Mouse (Mus musculus): Measurements from ENCODE around the gene Ppil6.

Gene Ppil6

GRCm38 (mm10) chr10:41536714-41537113 is 46.5 kb downstream of the Ppil6 start:
- no peak for DNase-seq

- DNase-seq: no peak
Measured at GRCm38 (mm10) chr10:41537226-41537982, 47.2 kb downstream of the Ppil6 start.

- DNase-seq: no peak
Measured at GRCm38 (mm10) chr10:41537983-41538330, 47.7 kb downstream of the Ppil6 start.

DNA sequence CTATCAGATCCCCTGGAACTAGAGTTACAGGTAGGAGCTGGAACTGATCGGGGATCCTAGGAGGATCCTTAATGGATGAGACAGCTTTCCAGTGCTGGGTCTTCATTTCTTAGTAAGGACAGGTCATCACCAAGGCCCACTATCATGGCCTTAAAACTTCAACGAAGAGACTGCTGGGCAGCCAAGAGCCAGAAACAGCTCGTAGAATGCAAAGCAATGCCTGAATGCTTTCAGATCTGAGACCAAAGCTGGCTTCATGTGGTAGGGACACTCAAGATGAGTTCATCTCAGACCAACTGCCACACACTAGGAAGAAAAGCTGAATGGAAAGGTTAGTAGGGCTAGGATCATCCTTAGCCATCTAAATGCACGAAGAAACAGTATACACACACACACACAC is 48.7 kb downstream of the Ppil6 start:
- no peak for DNase-seq

DNA sequence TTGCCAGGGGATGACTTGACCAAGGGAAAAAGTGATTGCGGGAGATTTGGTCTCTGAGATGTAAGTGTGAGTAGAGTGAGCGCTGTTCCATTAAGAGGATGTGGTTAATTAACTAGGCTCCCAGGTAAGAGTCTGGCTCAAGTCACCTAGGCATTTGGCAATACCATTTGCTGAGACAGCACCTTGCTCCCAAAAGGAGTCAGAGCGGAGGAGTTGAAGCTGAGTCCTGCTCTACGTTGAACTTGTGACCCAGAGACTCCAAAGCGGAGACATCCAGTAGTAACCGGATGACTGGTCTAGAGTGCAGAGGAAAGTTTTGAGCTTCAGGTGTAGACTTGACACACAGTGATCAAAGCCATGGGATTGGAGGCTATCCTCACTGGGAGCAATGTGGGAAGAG is 51.8 kb downstream of the Ppil6 start:
- DNase-seq: no peak

DNA sequence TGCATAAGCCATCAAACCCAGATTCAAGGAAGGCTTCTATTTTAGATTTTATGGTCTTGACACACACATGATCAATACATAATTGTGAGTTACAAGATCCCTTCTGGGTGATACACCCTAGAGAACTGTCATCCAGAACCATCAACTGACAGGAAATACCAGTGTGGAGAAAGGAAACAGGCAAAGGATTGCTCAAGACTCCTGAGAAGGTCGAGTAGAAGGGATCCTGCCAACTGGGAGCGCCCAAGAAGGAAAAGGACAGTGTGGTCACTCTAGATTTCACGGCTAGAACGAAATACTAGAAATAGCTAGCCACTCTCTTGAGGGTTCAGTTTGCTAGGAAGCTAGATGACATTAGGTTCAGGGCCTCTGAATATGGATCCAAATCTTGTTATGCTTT is 53.2 kb downstream of the Ppil6 start:
- no peak for DNase-seq

DNA sequence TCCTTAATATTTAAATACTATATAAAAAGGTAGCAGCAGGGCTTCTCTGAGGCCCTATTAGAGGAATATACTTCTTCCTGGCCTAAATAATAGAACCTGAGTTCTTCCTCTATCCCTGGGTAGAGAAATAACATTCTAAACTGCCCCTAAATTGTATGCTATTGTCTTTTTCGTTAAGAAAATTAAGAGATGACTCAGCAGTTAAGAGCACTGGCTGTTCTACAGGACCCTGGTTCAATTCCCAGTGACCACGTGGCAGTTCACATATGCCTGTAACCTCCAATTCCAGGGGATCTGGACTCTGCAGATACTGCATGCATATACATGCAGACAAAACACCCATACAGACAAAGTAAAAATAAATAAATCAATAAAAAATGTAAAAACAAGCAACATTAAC is 53.6 kb downstream of the Ppil6 start:
- no peak for DNase-seq

- DNase-seq: no peak
Measured at GRCm38 (mm10) chr10:41544481-41545190, 54.4 kb downstream of the Ppil6 start.

- no peak for DNase-seq
Measured at GRCm38 (mm10) chr10:41545224-41545755, 55.1 kb downstream of the Ppil6 start.

DNA sequence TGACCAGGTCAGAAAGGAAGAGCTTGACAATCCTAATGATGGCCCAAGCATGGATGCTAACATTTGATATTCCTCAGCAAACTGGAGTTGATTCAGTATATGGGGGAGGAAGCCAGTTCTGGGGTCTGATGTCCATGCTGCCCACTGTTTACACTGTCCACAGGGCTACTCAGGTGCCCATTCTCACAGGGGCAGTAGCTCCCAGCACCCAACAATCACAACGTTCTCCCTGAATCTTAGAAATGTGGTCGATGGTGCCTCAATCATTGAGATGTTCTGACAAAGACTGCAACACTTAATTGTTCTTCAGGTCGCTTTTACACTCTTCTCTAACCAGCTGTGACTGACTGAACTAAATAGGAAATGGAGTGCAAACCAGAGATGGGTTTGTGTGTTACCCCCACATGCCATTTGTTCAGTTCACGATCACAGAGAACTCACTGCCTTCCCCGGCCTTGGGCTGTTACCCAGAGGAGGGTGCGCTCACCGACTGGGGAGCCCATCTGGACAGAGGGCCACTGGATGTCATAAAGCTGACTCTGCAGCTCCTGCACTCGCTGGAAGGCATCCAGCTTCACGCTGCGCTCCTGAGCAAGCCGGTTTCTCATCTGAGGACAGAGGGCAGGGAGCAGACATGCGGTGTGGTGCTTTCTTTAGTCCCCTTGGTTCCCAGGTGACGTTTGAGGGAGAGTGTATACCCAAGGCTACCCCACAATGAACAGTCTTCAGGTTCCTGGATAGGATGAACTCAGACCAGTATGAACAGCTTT is 56.3 kb downstream of the Ppil6 start:
- peak; percentile 35 to 58 for DNase-seq

DNA sequence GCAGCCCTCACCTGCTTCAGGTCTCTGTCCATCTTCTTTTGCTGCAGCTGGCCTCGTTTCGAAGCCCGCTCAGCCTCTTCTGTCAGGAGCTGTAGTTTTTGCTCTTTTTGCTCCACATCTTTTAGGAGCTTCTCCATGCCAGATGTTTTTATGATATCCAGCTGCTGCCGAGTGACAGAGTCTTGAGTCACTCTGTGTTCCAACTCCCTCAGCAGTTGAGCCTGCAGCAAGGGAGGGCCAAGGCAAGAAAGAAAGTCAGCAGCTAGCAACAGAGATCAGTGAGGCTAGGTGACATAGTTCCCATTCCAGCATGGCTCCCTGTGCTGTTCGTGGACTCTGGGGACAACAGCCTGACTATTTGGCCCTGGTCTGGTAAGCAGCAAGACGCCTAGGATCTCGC is 60.5 kb downstream of the Ppil6 start:
- no peak for DNase-seq

DNA sequence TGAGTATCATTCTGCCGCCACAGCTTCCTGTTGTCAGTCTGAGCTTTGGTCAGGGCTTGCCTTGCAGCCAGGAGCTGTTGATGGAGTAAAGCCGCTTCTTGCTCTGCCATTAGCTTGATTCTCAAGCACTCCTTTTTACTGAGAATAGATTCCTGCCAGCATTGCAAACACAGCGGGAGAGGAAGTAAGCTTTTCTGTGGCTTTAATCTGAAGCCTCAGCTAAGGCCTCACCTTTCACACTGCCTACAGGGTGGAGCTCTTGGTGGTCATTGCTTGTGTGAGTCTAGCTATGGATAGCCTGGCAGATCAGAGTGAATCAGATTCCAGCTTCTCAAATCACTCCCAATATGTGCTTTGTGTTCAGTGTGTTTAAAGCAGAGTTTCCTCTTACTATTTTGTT is 62.1 kb downstream of the Ppil6 start:
- peak in 1 of 2 experiments; percentile 8 for DNase-seq

GRCm38 (mm10) chr10:41552847-41553589 is 62.8 kb downstream of the Ppil6 start:
- DNase-seq: peak; percentile 27 to 42

GRCm38 (mm10) chr10:41553711-41554110 is 63.5 kb downstream of the Ppil6 start:
- no peak for DNase-seq

- DNase-seq: no peak
Measured at GRCm38 (mm10) chr10:41555081-41555480, 64.8 kb downstream of the Ppil6 start.

DNA sequence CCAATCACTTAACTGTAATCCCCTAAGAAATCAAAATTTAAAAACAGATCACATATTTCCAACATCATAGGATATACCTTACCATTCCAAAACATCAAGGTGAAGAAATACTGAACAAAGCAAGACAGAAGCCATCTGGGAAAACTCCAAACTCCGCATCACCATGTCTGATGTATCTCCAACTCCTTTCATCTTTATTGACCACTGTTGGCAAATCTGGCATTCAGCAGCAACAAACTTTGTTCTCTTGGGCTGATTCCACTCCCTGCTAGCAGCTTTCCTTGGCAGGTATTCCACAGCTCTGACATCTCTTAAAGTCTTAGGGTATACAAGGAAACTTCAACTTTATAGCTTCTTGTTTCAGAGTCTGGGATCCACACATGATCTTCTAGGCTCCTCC is 68.2 kb downstream of the Ppil6 start:
- DNase-seq: no peak

GRCm38 (mm10) chr10:41561701-41562395 is 71.6 kb downstream of the Ppil6 start:
- DNase-seq: no peak
